8 mouse cellular contexts compared by ENCODE assay signal in the genomic region with DNA sequence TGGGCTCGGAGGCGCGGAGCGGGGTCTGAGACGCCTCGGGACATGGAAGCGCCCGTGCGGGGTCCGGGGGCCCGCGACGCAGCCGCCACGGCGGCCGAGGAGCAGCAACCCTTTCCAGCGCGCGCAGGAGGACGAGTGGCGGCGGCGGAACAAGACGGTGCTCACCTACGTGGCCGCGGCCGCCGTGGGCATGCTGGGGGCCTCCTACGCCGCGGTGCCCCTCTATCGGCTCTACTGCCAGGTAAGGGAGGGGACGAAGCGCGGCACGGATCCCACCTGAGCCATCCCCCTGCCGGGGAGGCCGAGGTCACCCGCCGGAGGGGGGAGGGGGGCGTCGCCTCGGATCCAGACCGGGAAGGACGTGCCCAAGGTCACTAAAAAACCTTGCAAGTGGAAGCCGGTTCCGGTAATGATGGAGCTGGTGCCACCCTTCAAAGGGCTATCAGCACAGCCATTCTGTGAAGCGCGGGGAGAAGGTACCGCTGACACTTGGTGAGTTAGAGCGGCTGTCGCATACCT. TPM values are rescaled to one million over a fixed set of nuclear protein-coding genes. Genes with fewer than 3 reads are reported as not detected.
DNase-seq lines count a peak whose midpoint lies in the region; ATAC-seq and TF ChIP-seq lines count a peak whose summit lies in the region.

No protein-coding gene starts in this region.

- no peaks in the 10 kb centered on the region for H3K9me3 ChIP-seq in G1E (replicated peaks)
- no peaks in the 10 kb centered on the region for H3K9me3 ChIP-seq in kidney, embryonic 14.5 days (ENCODE audit: control insufficient read depth, low read length)
- H3K9me3 ChIP-seq in stomach, postnatal 0 days (ENCODE audit: control insufficient read depth, low read length): no peaks in the 10 kb centered on the region

- peak overlapping the region; percentile 58 for H3K4me2 ChIP-seq in kidney, embryonic 14.5 days (replicated peaks; ENCODE audit: low read depth, low read length)
- H3K4me2 ChIP-seq in stomach, postnatal 0 days (replicated peaks; ENCODE audit: low read depth): peak overlapping the region; percentile 66

- H3K4me3 ChIP-seq in G1E (ENCODE audit: low read depth, low read length): peak overlapping the region; percentile 98
- H3K4me3 ChIP-seq in cerebellum, adult 2 months (replicated peaks; ENCODE audit: insufficient read depth, low read depth, low read length): peak overlapping the region; percentile 89
- peak overlapping the region; percentile 98 for H3K4me3 ChIP-seq in kidney, embryonic 14.5 days (ENCODE audit: low read length)
- H3K4me3 ChIP-seq in stomach, postnatal 0 days (ENCODE audit: low read depth, low read length): peak overlapping the region; percentile 97

- no peaks in the 10 kb centered on the region for H3K27me3 ChIP-seq in G1E (ENCODE audit: insufficient read depth, low read length)
- H3K27me3 ChIP-seq in cerebellum, adult 2 months (ENCODE audit: control insufficient read depth, insufficient read depth, low read length): no peaks in the 10 kb centered on the region
- H3K27me3 ChIP-seq in kidney, embryonic 14.5 days (ENCODE audit: control insufficient read depth, insufficient read depth, low read length): no peaks in the 10 kb centered on the region
- no peaks in the 10 kb centered on the region for H3K27me3 ChIP-seq in stomach, postnatal 0 days (ENCODE audit: control insufficient read depth, insufficient read depth, low read length)

- peaks cover 26% of the 10 kb centered on the region for H3K4me1 ChIP-seq in G1E (ENCODE audit: insufficient read depth, low read depth, low read length)
- no peaks in the 10 kb centered on the region for H3K4me1 ChIP-seq in cerebellum, adult 2 months (ENCODE audit: control insufficient read depth, insufficient read depth, low read length)
- peaks cover 13% of the 10 kb centered on the region; the same call in 1 of the 2 replicates for H3K4me1 ChIP-seq in kidney, embryonic 14.5 days (ENCODE audit: control insufficient read depth, insufficient read depth, low read length)
- no peaks in the 10 kb centered on the region for H3K4me1 ChIP-seq in stomach, postnatal 0 days (replicated peaks; ENCODE audit: control insufficient read depth, insufficient read depth)

- TF ChIP-seq EP300 in stomach, postnatal 0 days (optimal IDR thresholded peaks at IDR 0.05): peak; percentile 32

- ATAC-seq in G1E (ENCODE audit: extremely low read depth, insufficient number of reproducible peaks, low FRiP score, poor library complexity, severe bottlenecking): peak; percentile 25
- ATAC-seq in kidney, embryonic 14.5 days (ENCODE audit: low FRiP score, low TSS enrichment): peak; percentile 76; the same call in 1 of the 2 replicates
- ATAC-seq in stomach, postnatal 0 days (ENCODE audit: low FRiP score, low TSS enrichment): no peak; the same call in 1 of the 2 replicates

- TF ChIP-seq POLR2A in cerebellum, adult 2 months (IDR thresholded peaks at IDR 0.05; ENCODE audit: borderline replicate concordance, insufficient read depth, low read length): no peak

- under 1% methylated on average over 52 of the region's 54 CpGs for WGBS in cerebellum, adult 2 months
- WGBS in kidney, embryonic 14.5 days: 1% methylated on average over 51 of the region's 54 CpGs
- WGBS in stomach, postnatal 0 days: under 1% methylated on average over 49 of the region's 54 CpGs

- H3K27ac ChIP-seq in cerebellum, adult 2 months (ENCODE audit: insufficient read depth, low read length): peak overlapping the region; percentile 90
- H3K27ac ChIP-seq in kidney, embryonic 14.5 days (ENCODE audit: low read depth, low read length): peak overlapping the region; percentile 91
- peak overlapping the region; percentile 87 for H3K27ac ChIP-seq in stomach, postnatal 0 days (replicated peaks)

- peaks cover 20% of the 10 kb centered on the region for H3K36me3 ChIP-seq in G1E (replicated peaks)
- H3K36me3 ChIP-seq in kidney, embryonic 14.5 days (ENCODE audit: control insufficient read depth, insufficient read depth, low read length): peaks cover 18% of the 10 kb centered on the region; the same call in 1 of the 2 replicates
- no peaks in the 10 kb centered on the region for H3K36me3 ChIP-seq in stomach, postnatal 0 days (ENCODE audit: control insufficient read depth, insufficient read depth, low read length)

- DNase-seq in layer of hippocampus, adult 18-20 months (ENCODE audit: low spot score in 2 of 2): peak; percentile 10 to 20
- no peak for DNase-seq in layer of hippocampus, adult 8-10 months (ENCODE audit: low spot score in 2 of 2)
- DNase-seq in G1E (ENCODE audit: low spot score): peak; percentile 18
- DNase-seq in cerebellum, adult 2 months: peak in 1 of 2 experiments; percentile 57
- DNase-seq in heart, adult 9 months (ENCODE audit: low spot score in 2 of 2): peak; percentile 14 to 21
- peak; percentile 20 for DNase-seq in lung, postnatal 36 days
- DNase-seq in stomach, postnatal 0 days (ENCODE audit: low spot score): peak; percentile 53

- no peak for TF ChIP-seq CTCF in G1E (IDR thresholded peaks at IDR 0.05; ENCODE audit: low read depth, low read length)
- no peak for TF ChIP-seq CTCF in cerebellum, adult 2 months (IDR thresholded peaks at IDR 0.05; ENCODE audit: borderline replicate concordance, insufficient read depth, low read depth, low read length)
- TF ChIP-seq CTCF in stomach, postnatal 0 days (IDR thresholded peaks at IDR 0.05; ENCODE audit: low read depth): no peak

- H3K9ac ChIP-seq in kidney, embryonic 14.5 days (ENCODE audit: low read depth, low read length): peak overlapping the region; percentile 96
- H3K9ac ChIP-seq in stomach, postnatal 0 days (ENCODE audit: low read length): peak overlapping the region; percentile 90

RNA-seq across cellular contexts. Expression of gene Cox11, which starts 0.4 kb away (rescaled TPM):
- total RNA-seq in layer of hippocampus, adult 18-20 months (2021): 10 to 100 TPM; 23.2 to 26.9 TPM
- 10 to 100 TPM; 22.7 to 29.0 (median 26.8) TPM for total RNA-seq in layer of hippocampus, adult 8-10 months (2022)
- total RNA-seq in G1E (2014; fragmentation: Nextera tagmentation): 18.3 and 22.7 TPM in 2 replicates
- total RNA-seq in G1E (2017): 19.2 and 26.9 TPM in 2 replicates
- 11.6 and 15.6 TPM in 2 replicates for polyA plus RNA-seq in G1E (2012)
- polyA plus RNA-seq in cerebellum, adult 2 months (2012; rRNA removed): 31.5 and 31.7 TPM in 2 replicates
- 30.4 and 33.5 TPM in 2 replicates for polyA plus RNA-seq in kidney, embryonic 14.5 days (2014; fragmentation: Nextera tagmentation; extraction: Ambion mirVana)
- polyA plus RNA-seq in stomach, postnatal 0 days (2015; fragmentation: Nextera tagmentation; extraction: Ambion mirVana): 23.6 and 28.4 TPM in 2 replicates

RNA-seq across cellular contexts. Expression of gene Stxbp4, which starts 0.5 kb away (rescaled TPM):
- total RNA-seq in layer of hippocampus, adult 18-20 months (2021): 10 to 100 TPM; 12.7 to 13.4 TPM
- 10 to 100 TPM; 12.6 to 20.2 (median 15.5) TPM for total RNA-seq in layer of hippocampus, adult 8-10 months (2022)
- 23.5 and 25.2 TPM in 2 replicates for total RNA-seq in G1E (2014; fragmentation: Nextera tagmentation)
- total RNA-seq in G1E (2017): 6.2 and 8.2 TPM in 2 replicates
- polyA plus RNA-seq in G1E (2012): 0.22 and 0.28 TPM in 2 replicates
- polyA plus RNA-seq in cerebellum, adult 2 months (2012; rRNA removed): 7.4 and 8.1 TPM in 2 replicates
- 25.7 and 29.3 TPM in 2 replicates for polyA plus RNA-seq in kidney, embryonic 14.5 days (2014; fragmentation: Nextera tagmentation; extraction: Ambion mirVana)
- polyA plus RNA-seq in stomach, postnatal 0 days (2015; fragmentation: Nextera tagmentation; extraction: Ambion mirVana): 2.7 and 3.4 TPM in 2 replicates

RNA-seq across cellular contexts. Expression of gene Tom1l1, which starts 49.8 kb away (rescaled TPM):
- 10 to 100 TPM; 24.0 to 24.4 TPM for total RNA-seq in layer of hippocampus, adult 18-20 months (2021)
- total RNA-seq in layer of hippocampus, adult 8-10 months (2022): 10 to 100 TPM; 21.5 to 26.9 (median 22.9) TPM
- 36.5 and 75.4 TPM in 2 replicates for total RNA-seq in G1E (2014; fragmentation: Nextera tagmentation)
- 39.2 and 43.2 TPM in 2 replicates for total RNA-seq in G1E (2017)
- polyA plus RNA-seq in G1E (2012): 1.0 and 2.0 TPM in 2 replicates
- polyA plus RNA-seq in cerebellum, adult 2 months (2012; rRNA removed): 17.3 and 19.0 TPM in 2 replicates
- 26.5 and 36.6 TPM in 2 replicates for polyA plus RNA-seq in kidney, embryonic 14.5 days (2014; fragmentation: Nextera tagmentation; extraction: Ambion mirVana)
- 36.5 and 37.1 TPM in 2 replicates for polyA plus RNA-seq in stomach, postnatal 0 days (2015; fragmentation: Nextera tagmentation; extraction: Ambion mirVana)

Comparison
In these comparisons a context has a peak if more than half of its experiments do, and no peak if none do; other contexts are left out.
1. DNase-seq: peak in layer of hippocampus, adult 18-20 months (2 of 2), G1E (single experiment), heart, adult 9 months (2 of 2), lung, postnatal 36 days (single experiment) and stomach, postnatal 0 days (single experiment); none in layer of hippocampus, adult 8-10 months (0 of 2).
2. Peak in every context shown above with its lines, with median percentiles within 50 percentile points of each other: H3K4me3 ChIP-seq and H3K27ac ChIP-seq.